Mouse (Mus musculus) stomach, postnatal 0 days (tissue): ENCODE results near the gene Csk. TPM values are rescaled to one million over a fixed set of nuclear protein-coding genes. Genes with fewer than 3 reads are reported as not detected.

Experiments used
- ATAC-seq: fragments of 200-750 bp; cut with Nextera tagmentation; 2 replicates; pipeline ENCODE4 v1.8.0; 2017; ENCODE audit not compliant: low FRiP score, low TSS enrichment
- DNase-seq: peaks from one replicate; pipeline ENCODE4 v3.0.0-alpha.2; 2016; ENCODE audit warnings: low spot score
- H3K27ac ChIP-seq: fragments of 300-500 bp; sonication (generic); replicated peaks from 2 replicates; pipeline ENCODE4 v1.5.1; 2014; ENCODE audit warnings: mild to moderate bottlenecking, control low read depth
- H3K27me3 ChIP-seq: fragments of 300-500 bp; sonication (generic); 2 replicates; pipeline ENCODE4 v1.6.1; 2014; ENCODE audit warnings: low read length; ENCODE audit not compliant: control insufficient read depth, insufficient read depth
- H3K36me3 ChIP-seq: fragments of 300-500 bp; sonication (generic); 2 replicates; pipeline ENCODE4 v1.6.1; 2014; ENCODE audit warnings: low read length, mixed read lengths; ENCODE audit not compliant: control insufficient read depth, insufficient read depth
- H3K4me1 ChIP-seq: fragments of 300-500 bp; sonication (generic); replicated peaks from 2 replicates; pipeline ENCODE4 v1.6.1; 2014; ENCODE audit warnings: antibody characterized with exemption; ENCODE audit not compliant: control insufficient read depth, insufficient read depth
- H3K4me2 ChIP-seq: fragments of 300-500 bp; sonication (generic); replicated peaks from 2 replicates; pipeline ENCODE4 v1.6.1; 2014; ENCODE audit warnings: low read depth, mild to moderate bottlenecking, control low read depth, moderate library complexity
- H3K4me3 ChIP-seq: fragments of 300-500 bp; sonication (generic); 2 replicates; pipeline ENCODE4 v1.5.1; 2014; ENCODE audit warnings: low read depth, low read length, control low read depth
- H3K9ac ChIP-seq: fragments of 300-500 bp; sonication (generic); 2 replicates; pipeline ENCODE4 v1.6.1; 2014; ENCODE audit warnings: mild to moderate bottlenecking, low read length, control low read depth, mixed read lengths
- H3K9me3 ChIP-seq: fragments of 300-500 bp; sonication (generic); 2 replicates; pipeline ENCODE4 v1.6.1; 2016; ENCODE audit warnings: low read length; ENCODE audit not compliant: control insufficient read depth
- CTCF ChIP-seq: IDR thresholded peaks from 2 replicates; pipeline ENCODE4 v1.5.1; 2016; ENCODE audit warnings: antibody characterized with exemption, low read depth, mild to moderate bottlenecking, moderate library complexity
- EP300 ChIP-seq: optimal IDR thresholded peaks from 2 replicates; pipeline ENCODE3; 2016; ENCODE audit warnings: antibody characterized with exemption
- WGBS: fragments of 180-500 bp; shearing (Covaris S2); extraction: QIAGEN DNeasy Blood & Tissue Kit; methylation state at CpG from one replicate; pipeline ENCODE4 v1.1.7; 2014; 5-methylcytosine and 5-hydroxymethylcytosine counted together
- polyA plus RNA-seq: library from polyadenylated mRNA; unstranded; fragments of >200 nt; fragmentation: Nextera tagmentation; extraction: Ambion mirVana; gene quantifications from 2 replicates; pipeline ENCODE4 v1.2.1, GENCODE M21; 2015

The Csk gene
- polyA plus RNA-seq, 1 experiment from 2014 or later: 20.7 TPM

DNA sequence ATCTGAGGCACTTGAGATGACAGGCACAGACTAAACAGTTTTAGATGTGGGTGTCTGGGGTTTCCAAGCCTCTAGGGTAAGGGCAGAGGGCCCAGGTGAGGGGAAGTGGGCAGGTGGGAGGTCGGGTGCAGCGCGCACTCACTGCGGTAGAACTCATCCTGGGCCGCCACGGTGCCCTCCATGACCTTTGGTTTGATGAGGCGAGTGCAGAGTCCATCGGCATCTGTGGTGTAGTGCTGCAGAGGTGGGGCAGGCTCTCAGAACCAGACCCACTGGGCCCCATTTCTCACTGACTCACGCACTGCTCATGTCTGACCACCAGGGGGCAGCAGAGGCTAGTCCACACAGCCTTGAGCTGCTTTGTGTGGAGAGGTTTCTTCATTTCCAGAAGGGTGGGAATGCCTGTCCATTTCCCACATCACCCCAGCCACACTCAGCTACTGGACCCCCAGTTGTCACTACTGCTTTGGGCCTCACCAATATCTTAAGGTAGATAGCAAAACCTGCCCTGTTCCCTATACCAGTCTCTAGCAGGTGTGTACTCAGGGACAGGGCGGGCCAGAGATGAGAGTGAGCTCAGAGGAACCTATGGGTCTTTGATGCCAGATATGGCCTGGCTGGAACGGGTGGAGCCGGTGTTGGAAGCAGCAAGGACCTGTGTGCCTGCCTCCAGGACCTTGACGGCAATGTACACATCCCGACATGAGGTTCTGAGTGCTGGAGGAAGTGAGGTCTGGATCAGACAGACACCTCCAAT lies 24.1 kb downstream of the Csk start:
- ATAC-seq: peak; percentile 74
- no peak overlapping the region for H3K4me2 ChIP-seq
- TF ChIP-seq EP300: no peak
- peak; percentile 98 for TF ChIP-seq CTCF
- H3K27me3 ChIP-seq: no peaks in the 10 kb centered on the region
- DNase-seq: peak; percentile 83
- H3K9me3 ChIP-seq: no peaks in the 10 kb centered on the region
- H3K9ac ChIP-seq: no peak overlapping the region
- H3K36me3 ChIP-seq: peaks cover 50% of the 10 kb centered on the region
- H3K4me3 ChIP-seq: no peak overlapping the region
- WGBS: 55% methylated on average over 14 of the region's 14 CpGs
- H3K4me1 ChIP-seq: no peaks in the 10 kb centered on the region
- peak overlapping the region; percentile 24; the same call in 1 of the 2 replicates for H3K27ac ChIP-seq

DNA sequence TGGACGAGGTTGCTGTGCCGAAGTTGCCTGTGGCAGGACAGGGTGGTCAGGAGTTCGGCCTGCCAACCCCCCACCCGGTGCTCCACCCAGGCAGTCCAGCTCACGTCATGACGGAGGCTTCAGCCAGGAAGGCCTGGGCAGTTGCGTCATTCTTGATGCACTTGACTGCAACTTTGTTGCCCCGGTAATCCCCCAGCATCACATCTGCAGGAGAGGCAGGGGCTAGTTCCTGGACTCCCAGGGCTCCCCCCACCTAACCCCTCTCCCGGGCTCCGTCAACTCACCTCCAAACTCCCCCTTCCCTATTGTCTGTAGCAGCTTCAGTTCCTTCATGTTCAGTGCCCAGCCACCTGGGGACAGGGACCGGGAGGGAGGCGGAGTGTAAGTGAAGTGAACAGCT lies 24.7 kb downstream of the Csk start:
- 90% methylated on average over 12 of the region's 12 CpGs for WGBS
- no peak overlapping the region for H3K4me2 ChIP-seq
- no peak overlapping the region for H3K27ac ChIP-seq
- H3K27me3 ChIP-seq: no peaks in the 10 kb centered on the region
- H3K9me3 ChIP-seq: no peaks in the 10 kb centered on the region
- H3K36me3 ChIP-seq: peaks cover 50% of the 10 kb centered on the region
- no peaks in the 10 kb centered on the region for H3K4me1 ChIP-seq
- TF ChIP-seq CTCF (no peak), EP300 (no peak)
- DNase-seq (no peak), ATAC-seq (no peak)
- H3K4me3 ChIP-seq: no peak overlapping the region
- no peak overlapping the region for H3K9ac ChIP-seq

DNA sequence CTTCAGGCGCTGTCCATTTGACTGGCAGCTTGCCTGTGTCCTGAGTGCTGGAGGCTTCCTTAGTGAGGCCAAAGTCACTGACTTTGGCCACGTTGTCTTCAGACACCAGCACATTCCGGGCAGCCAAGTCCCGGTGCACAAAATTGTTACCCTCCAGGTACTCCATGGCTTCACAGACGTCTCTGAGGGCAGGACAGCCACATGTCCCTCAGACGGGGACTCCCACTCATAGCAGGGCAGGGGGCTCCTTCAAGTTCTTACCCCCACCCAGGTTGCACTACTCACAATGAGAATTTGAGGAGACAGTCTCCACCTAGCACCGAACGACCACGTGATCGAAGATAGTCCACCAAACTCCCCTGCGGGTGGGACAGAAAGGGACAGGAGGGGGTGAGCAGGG lies 25.5 kb downstream of the Csk start:
- ATAC-seq: no peak
- DNase-seq: no peak
- H3K36me3 ChIP-seq: peaks cover 50% of the 10 kb centered on the region
- no peaks in the 10 kb centered on the region for H3K27me3 ChIP-seq
- no peaks in the 10 kb centered on the region for H3K9me3 ChIP-seq
- no peaks in the 10 kb centered on the region for H3K4me1 ChIP-seq
- WGBS: 87% methylated on average over 11 of the region's 11 CpGs
- no peak overlapping the region for H3K9ac ChIP-seq
- H3K4me2 ChIP-seq: no peak overlapping the region
- no peak for TF ChIP-seq CTCF
- no peak for TF ChIP-seq EP300
- H3K27ac ChIP-seq: no peak overlapping the region
- H3K4me3 ChIP-seq: no peak overlapping the region

DNA sequence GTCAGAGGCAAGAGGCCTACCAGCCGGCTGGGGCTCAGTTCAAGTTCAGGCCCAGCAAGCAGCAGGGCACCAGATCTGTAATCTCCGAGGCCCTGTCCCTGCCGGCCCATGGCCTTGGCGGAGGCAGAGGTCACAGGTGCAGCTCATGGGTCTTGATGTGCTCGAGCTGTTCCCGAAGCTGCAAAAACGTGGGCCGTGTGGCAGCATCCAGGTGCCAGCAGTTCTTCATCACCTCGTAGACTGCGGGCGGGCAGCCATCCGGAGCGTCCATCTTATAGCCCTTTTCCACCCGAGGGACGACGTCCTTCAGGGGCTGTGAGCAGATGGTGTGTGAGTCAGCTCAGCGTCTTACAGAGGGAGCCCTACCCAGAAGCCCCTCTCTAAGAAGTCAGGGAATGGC lies 26.2 kb downstream of the Csk start:
- Histone ChIP-seq H3K9ac (no peak overlapping the region), H3K4me2 (no peak overlapping the region), H3K27me3 (no peaks in the 10 kb centered on the region), H3K36me3 (peaks cover 50% of the 10 kb centered on the region), H3K4me1 (no peaks in the 10 kb centered on the region), H3K9me3 (no peaks in the 10 kb centered on the region), H3K27ac (no peak overlapping the region), H3K4me3 (no peak overlapping the region)
- TF ChIP-seq EP300 (no peak), CTCF (no peak)
- no peak for ATAC-seq
- 93% methylated on average over 17 of the region's 17 CpGs for WGBS
- no peak for DNase-seq

DNA sequence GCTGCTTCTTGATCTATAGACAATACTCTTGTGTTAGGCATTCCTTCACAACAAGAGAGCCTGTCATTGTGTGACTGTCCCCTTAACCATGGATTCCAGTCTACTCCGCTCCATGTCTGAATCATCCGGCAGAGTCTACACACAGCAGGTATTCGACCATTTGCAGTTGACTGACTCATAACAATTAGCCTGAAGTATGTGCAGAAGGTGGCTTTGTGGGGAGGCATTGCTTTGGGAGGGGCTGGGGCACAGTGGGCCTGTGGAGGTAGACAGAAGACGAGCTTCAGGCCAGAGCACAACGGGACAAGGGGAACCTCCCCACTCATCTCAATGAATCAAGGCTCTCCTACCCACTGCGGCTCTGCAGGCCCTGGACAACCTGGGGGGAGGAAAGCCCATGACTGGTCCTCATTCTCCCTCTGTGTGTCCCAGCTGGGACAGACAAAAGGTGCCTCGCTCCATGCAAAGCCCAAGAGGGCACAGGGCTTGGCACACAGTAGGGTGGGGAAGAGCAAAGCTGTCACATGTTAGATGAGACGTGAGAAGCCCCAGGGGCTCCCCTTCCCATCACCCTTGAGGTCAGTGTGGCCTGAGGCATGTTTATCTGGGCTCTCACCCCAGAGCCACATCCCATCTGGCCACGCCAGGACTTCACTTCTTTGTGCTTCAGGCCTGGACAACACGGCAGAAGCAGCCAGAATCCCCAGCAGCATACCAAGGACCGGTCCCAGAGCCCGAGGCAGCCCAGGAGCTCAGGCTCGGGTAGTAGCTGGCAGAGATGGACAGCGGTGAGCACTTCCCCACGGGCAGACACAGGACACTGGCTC lies 27.5 kb downstream of the Csk start:
- H3K27me3 ChIP-seq: no peaks in the 10 kb centered on the region
- no peaks in the 10 kb centered on the region for H3K4me1 ChIP-seq
- no peak for TF ChIP-seq EP300
- no peak for TF ChIP-seq CTCF
- H3K9ac ChIP-seq: no peak overlapping the region
- peaks cover 50% of the 10 kb centered on the region for H3K36me3 ChIP-seq
- H3K4me2 ChIP-seq: no peak overlapping the region
- WGBS: 80% methylated on average over 15 of the region's 15 CpGs
- no peak overlapping the region for H3K4me3 ChIP-seq
- no peak overlapping the region for H3K27ac ChIP-seq
- no peaks in the 10 kb centered on the region for H3K9me3 ChIP-seq
- DNase-seq: no peak
- no peak for ATAC-seq

DNA sequence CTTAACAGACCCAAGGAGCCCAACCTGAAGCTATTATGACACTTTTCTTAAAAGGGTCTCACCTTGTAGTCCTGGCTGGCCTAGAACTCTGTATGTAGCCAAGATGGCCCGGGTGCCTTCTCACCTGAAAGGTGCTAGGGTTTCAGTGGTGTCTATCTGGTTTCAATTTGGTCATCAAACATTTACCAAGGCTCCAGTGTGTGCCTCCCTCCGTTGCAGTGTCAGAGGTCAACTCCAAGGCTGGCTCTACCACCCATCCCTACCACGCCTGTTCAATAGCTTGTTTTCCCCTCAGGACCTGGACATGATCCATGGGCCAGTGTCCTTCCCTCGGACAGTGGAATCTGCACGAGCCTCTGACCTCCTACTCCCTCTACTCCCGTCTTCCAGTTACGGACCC lies 29.1 kb downstream of the Csk start:
- H3K9ac ChIP-seq: no peak overlapping the region
- no peak for TF ChIP-seq EP300
- TF ChIP-seq CTCF: no peak
- DNase-seq: no peak
- no peak for ATAC-seq
- no peak overlapping the region for H3K4me2 ChIP-seq
- H3K36me3 ChIP-seq: peaks cover 36% of the 10 kb centered on the region
- H3K4me1 ChIP-seq: no peaks in the 10 kb centered on the region
- H3K27me3 ChIP-seq: no peaks in the 10 kb centered on the region
- H3K9me3 ChIP-seq: no peaks in the 10 kb centered on the region
- H3K27ac ChIP-seq: no peak overlapping the region
- 70% methylated on average over 7 of the region's 7 CpGs for WGBS
- H3K4me3 ChIP-seq: no peak overlapping the region
